Mouse (Mus musculus) kidney, adult 2 months (tissue): ENCODE results near the gene Pdia5. TPM values are rescaled to one million over a fixed set of nuclear protein-coding genes. Genes with fewer than 3 reads are reported as not detected.

ENCODE experiments used
- DNase-seq: peaks from one replicate; pipeline ENCODE4 v3.0.0; 2021
- H3K27ac ChIP-seq: fragments of 200-500 bp; 2 replicates; pipeline ENCODE4 v1.5.1; 2012; ENCODE audit warnings: low read depth, low read length, control low read depth, inconsistent platforms; ENCODE audit not compliant: insufficient read depth
- H3K27me3 ChIP-seq: fragments of 200-500 bp; replicated peaks from 2 replicates; pipeline ENCODE4 v1.6.1; 2012; ENCODE audit warnings: mild to moderate bottlenecking, moderate library complexity, low read length, inconsistent platforms; ENCODE audit not compliant: control insufficient read depth, insufficient read depth
- H3K36me3 ChIP-seq: fragments of 200-500 bp; 2 replicates; pipeline ENCODE4 v1.6.1; 2012; ENCODE audit warnings: mild to moderate bottlenecking, moderate library complexity, low read length, inconsistent platforms; ENCODE audit not compliant: control insufficient read depth, insufficient read depth
- H3K4me1 ChIP-seq: fragments of 200-500 bp; 2 replicates; pipeline ENCODE4 v1.6.1; 2011; ENCODE audit warnings: low read length; ENCODE audit not compliant: control insufficient read depth, insufficient read depth
- H3K4me3 ChIP-seq: fragments of 200-500 bp; 2 replicates; pipeline ENCODE4 v1.5.1; 2011; ENCODE audit warnings: mild to moderate bottlenecking, low read depth, low read length, control low read depth; ENCODE audit not compliant: insufficient read depth
- CTCF ChIP-seq: fragments of 200-500 bp; conservative IDR thresholded peaks from 2 replicates; pipeline ENCODE4 v1.5.1; 2011; ENCODE audit warnings: low read depth, mild to moderate bottlenecking, control low read depth, low read length, moderate library complexity, mixed read lengths; ENCODE audit not compliant: insufficient read depth, insufficient read length
- POLR2A ChIP-seq: fragments of 200-500 bp; IDR thresholded peaks from one replicate; pipeline ENCODE4 v1.6.1; 2011; ENCODE audit warnings: low read depth, low read length, control low read depth
- WGBS: fragments of 180-500 bp; shearing (Covaris S2); methylation state at CpG from one replicate; pipeline ENCODE4 v1.1.7; 2018; 5-methylcytosine and 5-hydroxymethylcytosine counted together
- polyA plus RNA-seq: library from polyadenylated mRNA; depleted of rRNA; stranded (reverse); fragments of >200 nt; gene quantifications from 2 replicates; pipeline ENCODE4 v1.2.3, GENCODE M21; 2012

Pdia5 gene
- polyA plus RNA-seq, 1 experiment = 15.6 TPM

DNA sequence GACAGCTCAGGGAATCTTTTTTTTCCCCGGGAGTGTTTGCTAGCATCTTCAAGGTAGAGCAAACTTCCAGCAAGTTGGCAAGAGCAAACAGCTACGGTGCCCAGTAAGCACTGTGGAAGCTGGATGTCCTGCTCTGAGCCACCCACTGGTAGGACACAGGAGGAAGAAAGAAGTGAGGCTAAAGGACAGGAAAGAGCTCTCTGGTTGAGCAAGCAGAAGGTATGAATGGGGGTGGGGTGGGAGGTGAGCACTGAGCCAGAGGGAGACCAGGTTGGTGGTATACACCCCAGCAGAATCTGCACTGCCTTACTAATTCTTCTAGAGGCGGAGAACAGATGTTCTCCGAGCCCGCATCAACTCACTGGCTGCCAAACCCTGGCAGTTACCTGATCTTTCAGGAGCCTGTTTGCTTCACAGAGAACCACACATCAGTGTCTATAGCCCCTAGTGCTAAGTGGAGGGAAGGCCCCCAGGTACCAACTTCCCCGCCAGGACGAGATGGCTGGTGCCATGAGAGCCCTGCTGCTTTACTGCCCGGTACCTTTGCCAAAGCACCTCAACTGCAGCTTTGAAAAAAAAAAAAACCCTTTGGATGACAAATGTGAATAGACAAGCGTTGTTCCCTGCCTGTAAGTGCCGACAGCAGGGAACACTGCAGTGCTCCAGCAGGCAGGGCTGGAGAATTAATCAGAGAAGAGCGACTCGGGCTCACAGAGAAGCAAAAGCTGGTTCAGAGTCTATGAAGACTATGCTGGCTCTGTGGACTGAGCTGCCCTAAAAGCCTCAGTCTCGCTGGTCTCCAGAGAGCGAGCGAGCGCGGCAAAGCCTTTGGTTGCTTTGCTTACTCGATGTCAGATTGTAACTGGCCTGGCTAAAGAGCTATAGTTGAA is 67.2 kb downstream of the Pdia5 start:
- Histone ChIP-seq H3K4me1 (peaks cover 16% of the 10 kb centered on the region; the same call in 1 of the 2 replicates), H3K4me3 (no peak overlapping the region), H3K27me3 (no peaks in the 10 kb centered on the region), H3K36me3 (no peaks in the 10 kb centered on the region), H3K27ac (peak overlapping the region; percentile 64)
- WGBS = 37% methylated on average over 18 of the region's 18 CpGs
- TF ChIP-seq CTCF (no peak), POLR2A (no peak)
- DNase-seq = peak; percentile 60

DNA sequence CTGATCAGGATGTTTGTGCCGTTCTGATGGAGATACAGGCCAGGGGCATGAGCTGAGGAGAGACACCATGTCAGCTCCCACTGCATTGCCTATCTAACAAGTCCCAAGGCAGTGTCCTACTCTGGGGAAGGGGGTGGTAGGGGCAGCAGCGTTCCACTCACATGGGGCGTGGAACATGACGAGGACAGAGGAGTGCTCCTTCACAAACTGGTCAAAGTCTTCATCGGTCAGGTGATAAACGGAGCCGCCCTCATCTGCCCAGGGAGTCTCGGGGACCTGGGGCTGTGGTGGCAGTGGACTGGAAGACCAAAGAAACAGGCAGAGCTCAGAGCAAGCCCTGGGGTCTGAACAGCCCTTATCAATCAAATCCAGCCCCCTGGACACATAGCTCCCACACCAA is 68.0 kb downstream of the Pdia5 start:
- DNase-seq = peak; percentile 51
- Histone ChIP-seq H3K4me3 (no peak overlapping the region), H3K4me1 (peaks cover 16% of the 10 kb centered on the region; the same call in 1 of the 2 replicates), H3K27me3 (no peaks in the 10 kb centered on the region), H3K27ac (peak overlapping the region; percentile 60; the same call in 1 of the 2 replicates), H3K36me3 (no peaks in the 10 kb centered on the region)
- 69% methylated on average over 8 of the region's 8 CpGs for WGBS
- no peak for TF ChIP-seq POLR2A
- no peak for TF ChIP-seq CTCF

DNA sequence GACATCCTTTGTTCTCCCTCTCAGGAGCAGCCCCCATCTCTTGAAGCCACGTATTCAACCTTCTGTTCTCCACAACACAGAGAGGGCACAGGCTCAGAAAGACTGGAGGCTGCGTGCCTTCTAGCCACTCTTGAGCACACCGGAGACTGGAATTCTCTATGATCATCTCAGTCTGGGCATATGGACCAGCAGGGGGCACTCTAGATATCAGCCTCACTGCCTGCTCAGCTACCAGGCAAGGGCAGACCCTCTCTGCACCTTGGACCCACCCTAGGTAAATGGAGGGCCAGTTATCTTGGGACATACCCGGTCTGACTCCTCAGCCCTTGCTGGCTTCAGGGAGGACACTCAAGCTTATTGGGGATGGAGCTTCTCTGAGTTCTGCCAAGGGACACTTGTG is 68.5 kb downstream of the Pdia5 start:
- TF ChIP-seq POLR2A = no peak
- peak; percentile 47 for TF ChIP-seq CTCF
- WGBS = 81% methylated on average over 4 of the region's 4 CpGs

DNA sequence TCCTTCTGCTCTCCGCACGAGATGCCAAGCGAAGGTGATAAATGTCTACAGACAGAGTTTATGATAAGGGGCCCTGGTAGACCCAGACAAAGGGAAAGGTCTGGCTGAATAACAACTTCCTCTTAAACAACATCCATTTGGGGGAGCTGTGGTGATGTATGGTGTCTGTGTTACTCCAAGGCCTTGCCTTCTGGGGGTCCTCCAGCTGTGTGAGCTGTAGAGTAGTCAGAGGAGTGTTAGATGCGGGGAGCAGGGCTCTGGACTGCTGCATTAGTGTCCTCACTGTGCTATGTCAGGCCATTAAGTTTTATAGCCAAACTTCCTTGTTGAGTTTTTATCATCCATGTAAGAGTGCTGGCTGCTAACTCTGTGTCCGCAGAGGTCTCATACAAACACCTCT is 76.1 kb downstream of the Pdia5 start:
- H3K27ac ChIP-seq = no peak overlapping the region

More for the DNA sequence above, 68.5 kb downstream of the Pdia5 start:
- H3K27ac ChIP-seq = no peak overlapping the region
- H3K4me1 ChIP-seq = peaks cover 16% of the 10 kb centered on the region; the same call in 1 of the 2 replicates
- H3K27me3 ChIP-seq = no peaks in the 10 kb centered on the region
- H3K4me3 ChIP-seq = no peak overlapping the region
- H3K36me3 ChIP-seq = no peaks in the 10 kb centered on the region
- DNase-seq = peak; percentile 28

DNA sequence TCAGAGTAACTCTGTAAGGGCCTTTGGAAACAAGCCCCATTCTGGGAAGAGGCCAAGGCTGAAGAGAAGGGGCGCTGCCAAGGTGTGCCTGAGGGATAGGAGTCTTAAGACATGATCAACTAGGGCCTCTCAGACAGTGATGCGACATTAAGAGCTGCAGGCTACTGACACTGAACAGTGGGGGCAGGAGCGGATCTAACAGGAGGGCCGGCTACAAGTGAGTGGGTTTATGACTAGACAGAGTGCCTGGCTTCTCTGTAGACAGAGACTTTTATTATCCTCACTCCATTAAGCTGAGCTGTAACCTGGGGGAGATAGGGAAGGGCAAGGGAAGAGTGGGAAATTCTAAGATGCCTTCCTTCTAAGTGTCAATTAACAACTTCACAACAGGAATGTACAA is 84.0 kb downstream of the Pdia5 start:
- WGBS = 64% methylated on average over 4 of the region's 4 CpGs
- H3K4me1 ChIP-seq = no peaks in the 10 kb centered on the region
- H3K27ac ChIP-seq = no peak overlapping the region
- DNase-seq = no peak
- no peaks in the 10 kb centered on the region for H3K27me3 ChIP-seq
- no peak overlapping the region for H3K4me3 ChIP-seq
- no peak for TF ChIP-seq POLR2A
- no peak for TF ChIP-seq CTCF
- no peaks in the 10 kb centered on the region for H3K36me3 ChIP-seq

More for the DNA sequence above, 76.1 kb downstream of the Pdia5 start:
- Histone ChIP-seq H3K4me3 (no peak overlapping the region), H3K27me3 (no peaks in the 10 kb centered on the region), H3K36me3 (no peaks in the 10 kb centered on the region), H3K4me1 (no peaks in the 10 kb centered on the region)
- no peak for DNase-seq
- TF ChIP-seq POLR2A (no peak), CTCF (no peak)
- WGBS = 77% methylated on average over 5 of the region's 5 CpGs

DNA sequence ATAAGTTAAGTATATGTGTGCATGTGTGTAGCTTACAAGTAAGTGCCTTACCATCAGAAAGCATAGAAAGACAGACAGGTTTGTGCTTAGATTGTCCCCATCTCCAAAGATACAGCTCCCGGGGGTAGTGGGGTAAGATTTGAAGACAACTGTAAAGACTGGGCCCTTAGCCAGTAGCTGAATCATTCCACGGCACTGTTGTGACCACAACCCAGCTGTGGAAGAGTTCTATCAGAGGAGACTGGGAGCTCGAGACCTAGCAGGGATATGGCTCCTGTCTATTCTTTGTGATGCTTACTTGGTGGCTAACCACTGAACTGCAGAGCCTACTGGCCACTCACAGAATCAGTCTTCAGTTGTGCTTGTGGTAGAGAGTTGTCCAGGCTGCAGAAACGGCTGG is 84.5 kb downstream of the Pdia5 start:
- Histone ChIP-seq H3K36me3 (no peaks in the 10 kb centered on the region), H3K27me3 (no peaks in the 10 kb centered on the region), H3K27ac (no peak overlapping the region), H3K4me3 (no peak overlapping the region), H3K4me1 (no peaks in the 10 kb centered on the region)
- TF ChIP-seq CTCF = no peak
- TF ChIP-seq POLR2A = no peak
- 86% methylated on average over 4 of the region's 4 CpGs for WGBS
- no peak for DNase-seq

DNA sequence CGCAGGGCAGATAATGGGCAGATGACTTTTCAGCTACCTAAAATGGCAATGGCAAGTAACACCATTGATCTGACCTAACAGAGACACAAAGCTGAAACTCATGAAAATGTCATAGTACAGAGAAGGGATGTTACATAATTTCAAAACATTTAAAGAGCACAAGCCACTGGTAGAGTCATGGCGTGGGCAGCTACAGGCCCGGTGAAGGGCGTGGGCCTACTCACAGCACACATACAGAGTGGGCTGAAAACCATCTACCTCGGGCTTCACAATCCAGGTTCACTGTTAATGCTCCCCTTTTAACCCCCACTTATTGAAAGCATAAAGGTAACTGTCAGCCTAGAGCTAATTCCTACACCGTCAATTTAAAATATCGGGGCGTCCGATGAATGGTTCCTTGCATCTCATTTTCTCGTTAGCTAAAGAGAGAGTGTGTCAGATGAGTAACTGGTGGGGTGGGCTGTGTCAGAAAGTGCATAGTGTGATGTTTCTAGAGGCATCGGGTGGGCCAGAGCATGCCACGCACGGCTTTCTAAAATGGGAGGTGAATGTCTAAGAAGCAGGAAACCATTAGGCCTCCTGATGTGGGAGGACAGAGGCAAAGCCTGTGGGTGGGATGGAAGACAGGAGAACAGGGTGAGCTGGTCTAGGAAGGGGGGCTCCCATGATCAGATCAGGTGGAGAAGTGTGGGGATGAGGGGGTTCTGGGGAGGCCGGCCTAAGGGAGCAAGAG is 85.2 kb downstream of the Pdia5 start:
- WGBS = 95% methylated on average over 14 of the region's 14 CpGs
- Histone ChIP-seq H3K27ac (no peak overlapping the region), H3K4me3 (no peak overlapping the region), H3K36me3 (no peaks in the 10 kb centered on the region), H3K4me1 (no peaks in the 10 kb centered on the region), H3K27me3 (no peaks in the 10 kb centered on the region)
- DNase-seq = no peak
- TF ChIP-seq CTCF (no peak), POLR2A (no peak)
